Mouse (Mus musculus): Measurements from ENCODE around the gene Plcd4. TPM values are rescaled to one million over a fixed set of nuclear protein-coding genes. Genes with fewer than 3 reads are reported as not detected.
"Not testable (repeated sequence)": the region's sequence is repeated elsewhere in the genome, so short reads cannot be mapped to it uniquely, and the experiment has no call there.

Gene Plcd4
- polyA plus RNA-seq, 1 experiment, result 1.8 TPM

- Histone ChIP-seq H3K4me1 (ENCODE audit: control insufficient read depth, insufficient read depth, low read length) (no peaks in the 10 kb centered on the region), H3K27me3 (ENCODE audit: control insufficient read depth, insufficient read depth, low read length, poor library complexity, severe bottlenecking) (no peaks in the 10 kb centered on the region), H3K4me3 (ENCODE audit: low read depth, low read length) (no peak overlapping the region), H3K27ac (ENCODE audit: insufficient read depth, low read length) (no peak overlapping the region), H3K9ac (ENCODE audit: low read depth, poor library complexity, severe bottlenecking) (no peak overlapping the region), H3K36me3 (ENCODE audit: control insufficient read depth, insufficient read depth, low read length, poor library complexity, severe bottlenecking) (peaks cover 20% of the 10 kb centered on the region), H3K9me3 (replicated peaks; ENCODE audit: control insufficient read depth, insufficient read depth, low read length, poor library complexity, severe bottlenecking) (no peaks in the 10 kb centered on the region)
- TF ChIP-seq POLR2A (IDR thresholded peaks at IDR 0.05; ENCODE audit: insufficient read depth, low read length) (no peak), CTCF (IDR thresholded peaks at IDR 0.05; ENCODE audit: low read depth, low read length) (no peak), EP300 (IDR thresholded peaks at IDR 0.05; ENCODE audit: insufficient read depth, low read depth, low read length) (no peak)
Observed at GRCm38 (mm10) chr1:74511306-74511705, 31.4 kb upstream of the Plcd4 start.

- H3K27me3 ChIP-seq (ENCODE audit: control insufficient read depth, insufficient read depth, low read length, poor library complexity, severe bottlenecking); H3K9ac ChIP-seq (ENCODE audit: low read depth, poor library complexity, severe bottlenecking); H3K27ac ChIP-seq (ENCODE audit: insufficient read depth, low read length); H3K4me3 ChIP-seq (ENCODE audit: low read depth, low read length); H3K4me1 ChIP-seq (ENCODE audit: control insufficient read depth, insufficient read depth, low read length); H3K9me3 ChIP-seq (replicated peaks; ENCODE audit: control insufficient read depth, insufficient read depth, low read length, poor library complexity, severe bottlenecking): not testable (repeated sequence)
- peaks cover 18% of the 10 kb centered on the region for H3K36me3 ChIP-seq (ENCODE audit: control insufficient read depth, insufficient read depth, low read length, poor library complexity, severe bottlenecking)
Observed at GRCm38 (mm10) chr1:74512999-74513398, 29.7 kb upstream of the Plcd4 start.

GRCm38 (mm10) chr1:74519875-74520274 lies 22.8 kb upstream of the Plcd4 start:
- Histone ChIP-seq H3K4me3 (ENCODE audit: low read depth, low read length) (no peak overlapping the region), H3K27me3 (ENCODE audit: control insufficient read depth, insufficient read depth, low read length, poor library complexity, severe bottlenecking) (no peaks in the 10 kb centered on the region), H3K9me3 (replicated peaks; ENCODE audit: control insufficient read depth, insufficient read depth, low read length, poor library complexity, severe bottlenecking) (no peaks in the 10 kb centered on the region), H3K4me1 (ENCODE audit: control insufficient read depth, insufficient read depth, low read length) (no peaks in the 10 kb centered on the region), H3K27ac (ENCODE audit: insufficient read depth, low read length) (no peak overlapping the region), H3K9ac (ENCODE audit: low read depth, poor library complexity, severe bottlenecking) (no peak overlapping the region), H3K36me3 (ENCODE audit: control insufficient read depth, insufficient read depth, low read length, poor library complexity, severe bottlenecking) (peaks cover 47% of the 10 kb centered on the region)
- no peak for TF ChIP-seq CTCF (IDR thresholded peaks at IDR 0.05; ENCODE audit: low read depth, low read length)
- no peak for TF ChIP-seq EP300 (IDR thresholded peaks at IDR 0.05; ENCODE audit: insufficient read depth, low read depth, low read length)
- no peak for TF ChIP-seq POLR2A (IDR thresholded peaks at IDR 0.05; ENCODE audit: insufficient read depth, low read length)

- Histone ChIP-seq H3K36me3 (ENCODE audit: control insufficient read depth, insufficient read depth, low read length, poor library complexity, severe bottlenecking) (peaks cover 68% of the 10 kb centered on the region), H3K27ac (ENCODE audit: insufficient read depth, low read length) (no peak overlapping the region), H3K4me1 (ENCODE audit: control insufficient read depth, insufficient read depth, low read length) (no peaks in the 10 kb centered on the region), H3K4me3 (ENCODE audit: low read depth, low read length) (no peak overlapping the region), H3K9me3 (replicated peaks; ENCODE audit: control insufficient read depth, insufficient read depth, low read length, poor library complexity, severe bottlenecking) (no peaks in the 10 kb centered on the region), H3K27me3 (ENCODE audit: control insufficient read depth, insufficient read depth, low read length, poor library complexity, severe bottlenecking) (no peaks in the 10 kb centered on the region), H3K9ac (ENCODE audit: low read depth, poor library complexity, severe bottlenecking) (no peak overlapping the region)
- TF ChIP-seq EP300 (IDR thresholded peaks at IDR 0.05; ENCODE audit: insufficient read depth, low read depth, low read length) (no peak), POLR2A (IDR thresholded peaks at IDR 0.05; ENCODE audit: insufficient read depth, low read length) (no peak), CTCF (IDR thresholded peaks at IDR 0.05; ENCODE audit: low read depth, low read length) (no peak)
Observed at GRCm38 (mm10) chr1:74524746-74525145, 17.9 kb upstream of the Plcd4 start.

- no peak for TF ChIP-seq POLR2A (IDR thresholded peaks at IDR 0.05; ENCODE audit: insufficient read depth, low read length)
- no peak for TF ChIP-seq CTCF (IDR thresholded peaks at IDR 0.05; ENCODE audit: low read depth, low read length)
- no peak for TF ChIP-seq EP300 (IDR thresholded peaks at IDR 0.05; ENCODE audit: insufficient read depth, low read depth, low read length)
- Histone ChIP-seq H3K9me3 (replicated peaks; ENCODE audit: control insufficient read depth, insufficient read depth, low read length, poor library complexity, severe bottlenecking) (no peaks in the 10 kb centered on the region), H3K9ac (ENCODE audit: low read depth, poor library complexity, severe bottlenecking) (no peak overlapping the region), H3K36me3 (ENCODE audit: control insufficient read depth, insufficient read depth, low read length, poor library complexity, severe bottlenecking) (peaks cover 62% of the 10 kb centered on the region), H3K27me3 (ENCODE audit: control insufficient read depth, insufficient read depth, low read length, poor library complexity, severe bottlenecking) (no peaks in the 10 kb centered on the region), H3K4me3 (ENCODE audit: low read depth, low read length) (no peak overlapping the region), H3K27ac (ENCODE audit: insufficient read depth, low read length) (no peak overlapping the region), H3K4me1 (ENCODE audit: control insufficient read depth, insufficient read depth, low read length) (no peaks in the 10 kb centered on the region)
Observed at GRCm38 (mm10) chr1:74528589-74528988, 14.1 kb upstream of the Plcd4 start.

- Histone ChIP-seq H3K27ac (ENCODE audit: insufficient read depth, low read length) (no peak overlapping the region), H3K36me3 (ENCODE audit: control insufficient read depth, insufficient read depth, low read length, poor library complexity, severe bottlenecking) (no peaks in the 10 kb centered on the region)
- TF ChIP-seq EP300 (IDR thresholded peaks at IDR 0.05; ENCODE audit: insufficient read depth, low read depth, low read length), result no peak
- TF ChIP-seq CTCF (IDR thresholded peaks at IDR 0.05; ENCODE audit: low read depth, low read length), result no peak
- TF ChIP-seq POLR2A (IDR thresholded peaks at IDR 0.05; ENCODE audit: insufficient read depth, low read length), result no peak
Observed at GRCm38 (mm10) chr1:74538650-74539049, 4.0 kb upstream of the Plcd4 start.

More at GRCm38 (mm10) chr1:74538650-74539049, 4.0 kb upstream of the Plcd4 start:
- Histone ChIP-seq H3K9me3 (replicated peaks; ENCODE audit: control insufficient read depth, insufficient read depth, low read length, poor library complexity, severe bottlenecking) (no peaks in the 10 kb centered on the region), H3K4me1 (ENCODE audit: control insufficient read depth, insufficient read depth, low read length) (no peaks in the 10 kb centered on the region), H3K27me3 (ENCODE audit: control insufficient read depth, insufficient read depth, low read length, poor library complexity, severe bottlenecking) (no peaks in the 10 kb centered on the region), H3K4me3 (ENCODE audit: low read depth, low read length) (no peak overlapping the region), H3K9ac (ENCODE audit: low read depth, poor library complexity, severe bottlenecking) (no peak overlapping the region)

Data from ES-Bruce4 (cell line).